In the genomic region with DNA sequence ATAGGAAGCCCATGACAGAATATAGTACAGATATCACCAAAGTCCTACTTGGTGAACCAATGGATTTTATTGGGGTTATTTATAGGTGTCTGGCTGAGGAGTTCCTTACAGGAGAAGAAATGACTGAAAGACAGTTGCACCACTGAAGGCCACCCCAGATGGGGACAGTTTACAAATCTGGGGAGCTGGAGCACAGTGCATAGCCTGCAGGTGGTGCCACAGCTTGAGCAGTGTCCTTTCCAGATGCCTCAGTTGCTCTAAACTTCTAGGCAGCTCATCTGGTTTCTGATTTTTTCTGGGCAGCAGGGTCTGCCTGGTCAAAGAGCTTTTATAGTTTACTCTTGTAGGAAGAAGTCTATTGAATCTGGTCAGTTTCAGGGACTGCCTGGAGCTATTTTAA, we compare ENCODE assay signal across 13 mouse cellular contexts. TPM values are rescaled to one million over a fixed set of nuclear protein-coding genes. Genes with fewer than 3 reads are reported as not detected.
"Had no signal": no experiment of that assay in that cellular context is flagged by ENCODE, and none has a peak within 500 bp of the region (broad histone marks: within the 10 kb centered on the region; RNA-seq: fewer than 3 reads in every experiment).

No protein-coding gene starts in this region.

- H3K4me2 ChIP-seq: limb, embryonic 15.5 days; lung, embryonic 15.5 days; midbrain, embryonic 13.5 days had no signal

- H3K9ac ChIP-seq: limb, embryonic 15.5 days; lung, embryonic 15.5 days; midbrain, embryonic 13.5 days had no signal

- H3K36me3 ChIP-seq: limb, embryonic 15.5 days; lung, embryonic 15.5 days; midbrain, embryonic 13.5 days had no signal

- ATAC-seq: midbrain, embryonic 13.5 days had no signal

- DNase-seq: kidney, adult 11 months; kidney, adult 9 months; kidney, postnatal 36 days; layer of hippocampus, adult 9-11 months; layer of hippocampus, postnatal 36 days; right cerebral cortex, postnatal 25 days; thymus, adult 18-20 months; thymus, postnatal 14 days had no signal

- H3K27me3 ChIP-seq: limb, embryonic 15.5 days; lung, embryonic 15.5 days; midbrain, embryonic 13.5 days had no signal

- H3K4me1 ChIP-seq: limb, embryonic 15.5 days; lung, embryonic 15.5 days; midbrain, embryonic 13.5 days had no signal

- H3K4me3 ChIP-seq: limb, embryonic 15.5 days; lung, embryonic 15.5 days; midbrain, embryonic 13.5 days had no signal

- H3K27ac ChIP-seq: kidney, postnatal 0 days; limb, embryonic 15.5 days; lung, embryonic 15.5 days; midbrain, embryonic 13.5 days had no signal

- H3K9me3 ChIP-seq: limb, embryonic 15.5 days; lung, embryonic 15.5 days; midbrain, embryonic 13.5 days had no signal

RNA-seq across cellular contexts. Expression of a gene that starts 35.7 kb away (rescaled TPM):
- polyA plus RNA-seq: midbrain, postnatal 0 days had no signal
